Mouse (Mus musculus) embryo, embryonic 11.5 days (tissue): ENCODE measurements at regions not wholly inside any gene's neighbourhood (a gene's known extent, or its start where the extent isn't known, plus 50 kb on each side); places are given as distances from the start of the nearest gene placed in this dataset.
A peak's percentile ranks its signal among the peaks of the same experiment; 100 is the strongest.

Experiments
- DNase-seq: peaks from one replicate; pipeline ENCODE4 v3.0.0-alpha.2; 2012; ENCODE audit warnings: low read depth, low spot score

DNA sequence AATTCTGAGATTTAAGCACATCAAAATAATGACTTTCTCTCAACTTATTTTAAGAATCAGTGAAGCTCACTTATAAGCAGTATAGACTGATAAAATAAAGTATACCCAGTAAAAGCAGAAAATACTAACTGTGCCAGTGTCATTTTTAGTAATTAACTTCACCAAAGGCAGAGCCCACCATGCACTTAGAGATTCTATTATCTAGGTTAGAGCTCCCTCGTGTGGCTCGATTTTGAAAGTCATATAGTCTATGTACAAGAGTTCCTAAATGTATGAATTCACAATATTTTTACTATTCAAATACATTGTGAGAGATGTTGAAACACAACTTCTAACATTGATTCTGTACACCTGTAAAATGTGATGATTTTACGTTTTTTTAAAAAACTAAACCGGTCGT is 589.3 kb downstream of the Kcnj3 start:
- DNase-seq, result peak; percentile 27

DNA sequence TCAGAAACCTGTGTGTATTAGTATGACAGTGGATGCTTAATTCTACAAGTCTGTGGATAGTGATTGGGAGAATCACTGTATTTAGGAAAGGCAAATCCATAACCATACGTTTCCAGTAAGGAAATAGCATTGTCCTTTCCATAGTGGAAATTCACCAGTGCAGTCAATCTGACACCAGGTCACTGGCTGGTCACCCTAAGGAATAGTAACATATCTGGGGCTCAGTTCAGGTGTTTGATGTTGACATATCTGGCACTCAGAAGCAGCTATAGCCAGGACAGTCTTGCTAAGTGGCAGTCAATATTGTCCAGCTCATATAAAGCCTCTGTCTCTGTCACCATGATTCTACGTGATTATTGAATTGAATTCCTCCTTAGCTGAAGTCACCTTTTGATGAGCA is 593.2 kb downstream of the Kcnj3 start:
- DNase-seq, result no peak
